Mouse (Mus musculus): ENCODE data around the gene Peli2.

Peli2 gene

DNA sequence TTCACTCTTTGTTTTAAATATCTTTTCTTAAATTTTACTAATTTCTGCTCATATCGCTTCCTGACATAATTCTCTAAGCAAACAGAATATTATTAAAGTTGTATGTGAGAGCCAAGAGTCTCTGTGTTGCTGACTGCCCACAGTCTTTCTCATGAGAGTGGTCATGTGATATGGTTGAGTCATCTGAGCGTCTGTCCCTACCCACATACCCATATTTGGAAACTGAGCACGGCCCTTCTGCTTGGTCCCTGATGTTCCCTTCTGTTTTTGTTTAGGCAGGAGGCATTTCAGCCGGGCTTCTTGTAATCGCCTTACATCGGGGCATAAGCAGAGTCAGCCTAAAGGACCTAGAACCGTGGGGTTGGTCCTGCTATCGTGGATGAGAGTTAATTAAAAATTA, 68.7 kb downstream of the Peli2 start:
- no peak for DNase-seq (ENCODE audit: low spot score)

DNA sequence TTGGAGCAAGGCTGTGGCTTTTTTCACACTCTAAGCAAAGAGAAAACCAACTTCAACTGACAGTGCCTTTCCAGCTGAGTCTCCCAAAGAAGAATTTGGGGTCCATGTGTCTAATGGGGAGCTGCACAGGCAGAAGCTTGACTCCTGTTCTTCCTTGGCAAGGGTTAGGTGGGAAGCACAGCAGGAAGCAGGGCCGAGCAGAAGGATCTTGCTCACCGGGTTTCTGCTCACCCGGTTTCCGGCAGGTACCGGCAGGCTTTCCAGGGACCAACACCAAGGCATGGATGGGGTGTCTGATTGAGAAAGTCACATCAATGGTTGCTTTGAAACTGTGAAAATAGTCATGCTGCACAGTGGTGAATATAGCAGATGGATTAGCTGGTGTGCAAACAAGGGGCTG, 70.3 kb downstream of the Peli2 start:
- DNase-seq (ENCODE audit: low spot score): no peak

GRCm38 (mm10) chr14:48191925-48192324, 71.3 kb downstream of the Peli2 start:
- DNase-seq (ENCODE audit: low spot score): no peak

GRCm38 (mm10) chr14:48196804-48197203, 76.2 kb downstream of the Peli2 start:
- no peak for DNase-seq (ENCODE audit: low spot score)

DNA sequence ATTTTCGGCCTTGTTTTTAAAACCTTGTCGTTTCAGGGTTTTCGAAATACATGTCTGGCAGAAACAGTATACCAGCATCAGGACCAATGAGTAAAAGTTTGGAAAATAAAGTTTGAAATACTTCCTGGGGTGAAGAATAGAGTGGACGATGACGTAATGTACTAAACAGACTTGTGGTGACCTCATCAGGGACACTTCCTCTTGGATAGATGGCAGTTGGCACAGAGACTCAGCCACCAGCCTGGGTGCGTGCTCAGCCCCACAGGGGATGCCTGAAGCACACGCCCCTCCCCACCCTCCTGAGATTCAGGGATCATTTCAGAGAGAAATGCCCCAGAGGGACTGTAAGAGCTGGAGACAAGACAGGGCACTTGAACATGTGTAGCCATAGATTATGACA, 76.7 kb downstream of the Peli2 start:
- DNase-seq (ENCODE audit: low spot score): no peak

- no peak for DNase-seq (ENCODE audit: low spot score)
These were observed 77.7 kb downstream of the Peli2 start for GRCm38 (mm10) chr14:48198190-48198954.

- no peak for DNase-seq (ENCODE audit: low spot score)
These were observed 78.3 kb downstream of the Peli2 start for GRCm38 (mm10) chr14:48198957-48199356.

DNA sequence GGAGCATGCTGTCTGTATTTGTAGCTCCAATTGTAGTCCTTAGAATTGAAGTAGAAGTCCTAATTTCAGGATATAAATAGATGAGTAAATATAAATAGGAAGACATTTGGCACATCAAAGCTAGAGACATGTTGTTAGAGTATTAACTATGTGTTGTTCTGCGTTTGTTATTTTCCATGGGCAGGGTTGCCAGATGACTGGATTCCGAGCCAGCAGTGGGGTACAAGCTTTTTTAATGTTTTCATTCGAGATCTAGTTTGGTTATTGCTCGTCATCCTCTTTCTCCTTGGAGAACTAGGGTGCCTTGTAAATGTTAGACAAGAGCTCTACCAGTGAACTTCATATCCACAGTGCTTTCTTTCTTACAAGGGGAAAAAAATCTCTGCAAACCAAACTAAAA, 78.9 kb downstream of the Peli2 start:
- no peak for DNase-seq (ENCODE audit: low spot score)

DNA sequence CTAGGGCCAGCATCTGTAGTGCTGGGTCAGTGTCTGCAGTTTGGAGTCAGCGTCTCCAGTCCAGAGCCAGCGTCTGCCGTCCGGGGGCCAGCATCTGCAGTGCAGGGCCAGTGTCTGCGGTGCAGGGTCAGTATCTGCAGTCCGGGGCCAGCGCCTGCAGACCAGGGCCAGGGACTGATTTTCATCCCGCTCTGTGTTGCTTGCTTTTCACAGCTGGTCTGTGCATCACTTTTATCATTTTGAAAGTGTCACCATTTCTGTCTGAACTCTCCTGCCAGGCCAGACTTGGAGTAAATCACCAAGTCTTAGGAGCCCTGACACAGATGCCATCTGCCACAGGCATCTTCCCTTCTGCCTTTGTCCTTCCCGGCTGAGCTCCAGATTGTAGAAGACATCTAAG, 79.7 kb downstream of the Peli2 start:
- DNase-seq (ENCODE audit: low spot score): no peak

GRCm38 (mm10) chr14:48200788-48201187, 80.2 kb downstream of the Peli2 start:
- DNase-seq (ENCODE audit: low spot score): no peak

DNA sequence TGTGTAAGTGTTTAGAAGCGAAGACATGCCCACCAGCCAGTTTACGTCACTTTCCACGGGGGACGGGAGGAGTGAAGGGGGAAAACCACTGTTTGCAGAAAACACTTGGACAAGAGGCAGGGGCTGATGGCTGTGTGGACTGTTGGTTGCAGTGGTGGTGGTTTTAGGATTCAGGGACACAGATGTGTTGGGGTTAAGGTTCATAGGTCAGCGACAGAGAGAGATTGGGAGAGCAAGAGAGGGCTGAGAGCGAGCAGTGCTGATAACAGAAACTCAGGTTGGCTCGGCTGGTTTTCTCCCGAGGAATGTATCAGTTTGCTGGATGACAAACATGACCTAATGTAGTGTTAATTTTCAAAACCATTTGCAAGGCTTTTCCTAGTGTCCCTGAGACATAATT, 80.8 kb downstream of the Peli2 start:
- no peak for DNase-seq (ENCODE audit: low spot score)

- no peak for DNase-seq (ENCODE audit: low spot score)
These were observed 81.7 kb downstream of the Peli2 start for GRCm38 (mm10) chr14:48202096-48203036.

GRCm38 (mm10) chr14:48205044-48205443, 84.4 kb downstream of the Peli2 start:
- no peak for DNase-seq (ENCODE audit: low spot score)

DNA sequence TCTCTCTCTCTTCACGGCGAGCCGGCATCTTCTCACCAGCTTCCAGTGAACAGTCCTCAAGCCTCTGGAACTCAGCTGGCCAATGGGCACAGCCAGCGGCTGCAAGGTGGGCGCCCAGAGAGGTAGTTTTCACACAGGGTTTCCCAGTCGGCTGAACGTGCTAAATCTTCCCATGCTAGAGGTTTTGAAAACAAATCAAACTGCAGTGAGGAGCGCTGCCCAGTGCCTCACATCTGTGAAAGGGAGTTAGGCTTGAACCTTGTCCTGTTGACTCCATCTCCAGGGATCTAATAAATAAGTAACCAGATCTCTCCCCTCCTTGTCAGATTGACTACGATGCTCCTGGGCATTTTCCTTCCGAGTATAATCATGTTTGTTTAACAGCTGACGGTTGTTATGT, 85.0 kb downstream of the Peli2 start:
- DNase-seq (ENCODE audit: low spot score): no peak

DNA sequence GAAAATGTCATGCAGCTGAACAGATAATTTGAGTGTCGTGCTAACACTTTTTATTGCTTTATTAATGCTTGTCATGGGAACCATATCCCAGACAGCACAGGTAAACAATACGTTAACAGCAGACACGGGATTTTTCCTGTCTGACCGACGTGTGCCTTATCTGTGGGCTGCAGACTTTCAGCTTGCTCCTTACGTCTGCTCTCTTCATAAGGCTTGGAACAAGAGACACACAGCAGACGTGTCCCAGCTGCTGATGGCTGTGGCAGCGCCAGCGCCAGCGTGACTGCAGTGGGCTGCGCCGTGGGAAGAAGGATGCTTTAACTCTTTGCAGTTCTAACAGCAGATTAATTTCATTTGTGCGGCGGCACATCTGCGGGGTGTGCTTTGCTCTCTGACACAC, 86.5 kb downstream of the Peli2 start:
- no peak for DNase-seq (ENCODE audit: low spot score)

GRCm38 (mm10) chr14:48207746-48208640, 87.4 kb downstream of the Peli2 start:
- DNase-seq (ENCODE audit: low spot score): no peak

GRCm38 (mm10) chr14:48209436-48209835, 88.8 kb downstream of the Peli2 start:
- DNase-seq (ENCODE audit: low spot score): no peak

GRCm38 (mm10) chr14:48210089-48210488, 89.5 kb downstream of the Peli2 start:
- DNase-seq (ENCODE audit: low spot score): no peak

GRCm38 (mm10) chr14:48211526-48211925, 90.9 kb downstream of the Peli2 start:
- DNase-seq (ENCODE audit: low spot score): no peak

DNA sequence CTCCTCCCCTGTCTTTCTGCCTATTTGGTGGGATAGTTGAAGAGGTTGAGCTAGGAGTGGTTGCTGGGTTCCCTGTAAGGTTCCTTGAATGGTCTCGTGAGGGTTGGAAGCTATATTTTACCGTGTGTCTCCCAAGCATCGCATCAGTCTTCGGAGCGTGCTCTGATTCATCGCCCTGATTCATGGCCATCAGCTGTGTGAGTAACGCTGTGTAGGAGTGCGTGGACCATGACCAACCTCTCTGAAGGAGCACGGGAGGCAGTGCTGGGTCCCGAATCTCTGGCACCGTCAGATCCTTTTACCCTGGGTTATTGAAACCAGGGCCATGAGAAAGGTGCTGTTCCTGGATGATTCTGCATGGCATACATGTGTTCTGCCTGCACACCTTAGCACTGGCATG, 92.2 kb downstream of the Peli2 start:
- no peak for DNase-seq (ENCODE audit: low spot score)

DNA sequence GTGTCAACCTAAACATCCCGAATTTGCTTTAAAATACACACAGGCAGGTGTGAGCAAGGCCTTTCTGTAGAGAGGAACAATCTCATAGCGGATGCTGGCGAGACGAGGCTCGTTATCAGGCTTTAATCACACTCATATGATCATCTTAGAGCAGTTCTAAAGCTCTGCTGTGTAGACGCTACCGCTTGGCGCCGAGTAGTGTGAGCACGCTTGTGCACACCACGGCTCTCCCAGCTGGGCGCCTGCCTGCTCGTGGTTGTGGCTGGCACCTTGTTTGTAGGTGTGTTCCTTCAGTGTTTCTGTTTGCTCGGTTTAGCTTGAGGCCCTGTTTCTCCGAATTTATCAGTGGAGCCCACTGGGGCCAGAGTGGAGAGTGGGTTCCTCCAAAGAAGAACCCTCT, 93.0 kb downstream of the Peli2 start:
- DNase-seq (ENCODE audit: low spot score): no peak

DNA sequence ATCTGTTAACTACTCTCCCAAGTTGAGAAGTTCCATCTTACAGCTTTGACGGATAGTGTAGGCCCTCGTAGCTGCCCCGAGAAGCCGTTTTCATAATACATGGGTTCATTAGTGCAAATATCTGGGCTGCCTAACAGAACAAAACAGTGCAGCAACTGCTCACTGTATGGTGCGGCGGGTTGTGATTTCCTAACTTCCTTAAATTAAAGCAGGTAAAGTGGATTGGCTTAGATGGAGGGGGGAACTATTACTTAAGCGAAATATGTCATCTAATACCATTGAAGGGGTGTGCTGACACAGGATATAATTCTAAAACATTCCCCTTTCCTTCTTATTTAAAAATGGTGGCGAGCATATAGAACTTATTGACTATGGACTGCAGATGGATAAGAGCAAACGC, 101.4 kb downstream of the Peli2 start:
- no peak for DNase-seq (ENCODE audit: low spot score)

All from urinary bladder, postnatal 25 days (tissue).